Mouse (Mus musculus) forebrain, embryonic 12.5 days (tissue): ENCODE data around the gene Nrn1. TPM values are rescaled to one million over a fixed set of nuclear protein-coding genes. Genes with fewer than 3 reads are reported as not detected.

ENCODE experiments used
- ATAC-seq: fragments of 200-750 bp; cut with Nextera tagmentation; 2 replicates; pipeline ENCODE4 v1.8.0; 2017; ENCODE audit warnings: moderate TSS enrichment; ENCODE audit not compliant: low FRiP score
- H3K27ac ChIP-seq: fragments of 300-500 bp; sonication (generic); 2 replicates; pipeline ENCODE4 v1.5.1; 2016; ENCODE audit warnings: mild to moderate bottlenecking
- H3K27me3 ChIP-seq: fragments of 300-500 bp; sonication (generic); 2 replicates; pipeline ENCODE4 v1.6.1; 2016; ENCODE audit warnings: mild to moderate bottlenecking
- H3K36me3 ChIP-seq: fragments of 300-500 bp; sonication (generic); replicated peaks from 2 replicates; pipeline ENCODE4 v1.6.1; 2016; ENCODE audit warnings: mild to moderate bottlenecking
- H3K4me1 ChIP-seq: fragments of 300-500 bp; sonication (generic); 2 replicates; pipeline ENCODE4 v1.6.1; 2016
- H3K4me2 ChIP-seq: fragments of 300-500 bp; sonication (generic); 2 replicates; pipeline ENCODE4 v1.6.1; 2016; ENCODE audit warnings: mild to moderate bottlenecking, moderate library complexity
- H3K4me3 ChIP-seq: fragments of 300-500 bp; sonication (generic); replicated peaks from 2 replicates; pipeline ENCODE4 v1.5.1; 2016; ENCODE audit warnings: mild to moderate bottlenecking
- H3K9ac ChIP-seq: fragments of 300-500 bp; sonication (generic); 2 replicates; pipeline ENCODE4 v1.6.1; 2016; ENCODE audit warnings: mild to moderate bottlenecking
- H3K9me3 ChIP-seq: fragments of 300-500 bp; sonication (generic); 2 replicates; pipeline ENCODE4 v1.6.1; 2016
- WGBS: fragments of 180-500 bp; shearing (Covaris S2); methylation state at CpG from one replicate; pipeline ENCODE4 v1.1.7; 2016; 5-methylcytosine and 5-hydroxymethylcytosine counted together
- polyA plus RNA-seq: library from polyadenylated mRNA; unstranded; fragments of >200 nt; fragmentation: Nextera tagmentation; extraction: Ambion mirVana; gene quantifications from 2 replicates; pipeline ENCODE4 v1.2.1, GENCODE M21; 2016

The Nrn1 gene
- polyA plus RNA-seq, 1 experiment from 2014 or later = 43.5 TPM

GRCm38 (mm10) chr13:36722309-36722708, 12.6 kb downstream of the Nrn1 start:
- Histone ChIP-seq H3K4me3 (no peak overlapping the region), H3K36me3 (no peaks in the 10 kb centered on the region), H3K9ac (no peak overlapping the region), H3K9me3 (no peaks in the 10 kb centered on the region), H3K4me2 (no peak overlapping the region), H3K4me1 (peaks cover 26% of the 10 kb centered on the region), H3K27me3 (peaks cover 57% of the 10 kb centered on the region), H3K27ac (no peak overlapping the region)
- no peak for ATAC-seq

GRCm38 (mm10) chr13:36720297-36721017, 14.5 kb downstream of the Nrn1 start:
- no peak overlapping the region for H3K4me3 ChIP-seq
- H3K9ac ChIP-seq = no peak overlapping the region
- ATAC-seq = no peak
- H3K4me1 ChIP-seq = peaks cover 17% of the 10 kb centered on the region
- 87% methylated on average over 5 of the region's 5 CpGs for WGBS
- no peaks in the 10 kb centered on the region for H3K36me3 ChIP-seq
- H3K27me3 ChIP-seq = peaks cover 47% of the 10 kb centered on the region
- H3K9me3 ChIP-seq = no peaks in the 10 kb centered on the region
- no peak overlapping the region for H3K4me2 ChIP-seq
- no peak overlapping the region for H3K27ac ChIP-seq

DNA sequence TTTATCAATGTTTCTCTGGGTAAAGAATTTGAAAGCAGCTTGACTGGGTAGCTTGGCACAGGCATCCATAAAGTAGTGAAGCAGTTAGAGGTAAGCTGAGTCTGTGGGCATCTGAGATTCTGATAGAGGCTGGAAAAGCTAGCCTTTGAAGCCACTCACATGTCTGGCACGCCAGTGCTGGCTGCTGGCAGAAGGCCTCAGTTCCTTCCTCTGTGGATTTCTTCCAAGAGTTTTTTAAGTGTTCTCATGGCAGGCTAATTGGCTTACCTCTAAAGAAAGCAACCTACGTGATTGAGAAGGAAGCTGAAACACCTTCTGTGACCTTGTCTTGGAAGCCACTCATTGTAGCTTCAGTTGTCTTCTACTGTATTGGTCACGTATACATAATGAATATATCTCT, 17.6 kb downstream of the Nrn1 start:
- Histone ChIP-seq H3K4me3 (no peak overlapping the region), H3K9me3 (no peaks in the 10 kb centered on the region), H3K9ac (no peak overlapping the region), H3K27ac (no peak overlapping the region), H3K27me3 (peaks cover 18% of the 10 kb centered on the region), H3K4me1 (no peaks in the 10 kb centered on the region), H3K4me2 (no peak overlapping the region), H3K36me3 (no peaks in the 10 kb centered on the region)
- WGBS = 61% methylated on average over 3 of the region's 3 CpGs
- ATAC-seq = no peak

DNA sequence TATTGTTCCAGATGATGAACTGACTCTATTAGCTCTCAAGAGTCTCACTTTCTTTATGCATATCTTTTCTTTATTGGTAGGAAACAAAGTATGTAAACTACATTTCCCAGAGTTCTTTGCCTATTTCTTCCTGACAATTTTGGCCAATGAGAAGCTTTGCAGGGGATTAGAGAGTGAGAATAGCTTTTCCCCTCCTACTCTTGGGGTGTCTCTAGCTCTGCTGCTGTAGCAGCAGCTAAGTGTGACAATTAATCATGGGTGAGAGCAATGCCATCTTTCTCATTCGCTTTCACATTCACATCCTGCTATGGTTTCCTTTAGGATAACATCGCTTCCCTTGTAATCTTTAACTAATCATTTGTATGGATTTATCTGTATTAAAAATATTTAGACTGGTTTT, 18.2 kb downstream of the Nrn1 start:
- Histone ChIP-seq H3K4me3 (no peak overlapping the region), H3K9ac (no peak overlapping the region), H3K36me3 (no peaks in the 10 kb centered on the region), H3K27me3 (peaks cover 12% of the 10 kb centered on the region), H3K27ac (no peak overlapping the region), H3K9me3 (no peaks in the 10 kb centered on the region), H3K4me1 (no peaks in the 10 kb centered on the region), H3K4me2 (no peak overlapping the region)
- ATAC-seq = no peak
- 52% methylated on average over 2 of the region's 2 CpGs for WGBS

GRCm38 (mm10) chr13:36714101-36714500, 20.8 kb downstream of the Nrn1 start:
- H3K4me2 ChIP-seq = no peak overlapping the region
- no peak overlapping the region for H3K4me3 ChIP-seq
- no peak overlapping the region for H3K9ac ChIP-seq
- H3K36me3 ChIP-seq = no peaks in the 10 kb centered on the region
- H3K4me1 ChIP-seq = no peaks in the 10 kb centered on the region
- no peak for ATAC-seq
- 72% methylated on average over 2 of the region's 2 CpGs for WGBS
- H3K27me3 ChIP-seq = no peaks in the 10 kb centered on the region
- no peak overlapping the region for H3K27ac ChIP-seq
- H3K9me3 ChIP-seq = no peaks in the 10 kb centered on the region

DNA sequence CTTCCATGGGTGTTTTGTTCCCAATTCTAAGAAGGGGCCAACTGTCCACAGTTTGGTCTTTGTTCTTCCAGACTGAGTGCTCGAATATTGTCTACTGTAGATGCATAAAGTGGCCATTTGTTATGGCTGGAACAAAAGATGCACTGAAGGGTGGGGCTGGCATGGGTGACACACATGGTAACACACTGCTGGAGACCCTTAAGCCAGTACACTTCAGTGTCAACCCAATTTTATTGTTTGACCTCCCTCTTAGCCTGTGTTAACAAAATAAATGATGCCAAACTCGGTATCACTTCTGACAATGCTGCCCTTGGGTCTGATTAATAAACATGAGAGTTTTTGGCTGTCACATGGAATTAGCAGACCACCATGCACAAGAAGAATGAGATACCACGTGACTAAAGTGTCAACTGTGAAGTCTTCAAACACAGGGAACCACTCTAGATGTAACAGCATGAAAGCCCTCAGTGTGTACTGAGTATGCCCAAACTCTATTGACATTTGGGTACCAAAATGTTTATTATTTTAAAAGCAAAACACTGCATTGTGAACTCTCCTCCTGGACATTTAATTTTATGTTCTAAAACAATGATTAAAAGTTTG, 27.7 kb downstream of the Nrn1 start:
- Histone ChIP-seq H3K9me3 (no peaks in the 10 kb centered on the region), H3K4me3 (no peak overlapping the region), H3K9ac (no peak overlapping the region), H3K4me2 (no peak overlapping the region), H3K36me3 (no peaks in the 10 kb centered on the region), H3K4me1 (no peaks in the 10 kb centered on the region; the same call in 1 of the 2 replicates), H3K27me3 (no peaks in the 10 kb centered on the region), H3K27ac (no peak overlapping the region)
- no peak for ATAC-seq
- WGBS = 54% methylated on average over 3 of the region's 3 CpGs

DNA sequence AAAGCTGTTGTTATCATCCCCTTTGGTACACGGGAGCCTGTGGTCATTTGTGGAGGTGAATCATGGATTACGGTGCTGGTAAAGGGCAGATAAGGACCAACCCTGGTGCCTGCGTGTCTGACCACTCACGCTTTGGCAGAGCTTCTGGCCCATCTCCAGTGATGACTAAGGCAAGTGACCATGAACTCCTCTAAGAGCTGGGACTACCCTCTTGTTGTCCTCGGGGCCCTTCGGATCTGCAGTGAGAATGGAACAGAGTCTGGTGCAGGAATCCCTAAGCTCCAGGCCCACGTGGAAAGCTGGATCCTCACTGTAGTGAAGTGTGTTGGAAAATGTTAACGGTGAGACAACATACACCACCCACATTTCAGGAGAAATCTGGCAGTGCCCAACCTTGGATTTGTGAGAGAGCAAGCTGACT, 38.6 kb downstream of the Nrn1 start:
- H3K9me3 ChIP-seq = no peaks in the 10 kb centered on the region
- H3K27me3 ChIP-seq = no peaks in the 10 kb centered on the region
- no peaks in the 10 kb centered on the region for H3K36me3 ChIP-seq
- H3K27ac ChIP-seq = no peak overlapping the region
- H3K9ac ChIP-seq = no peak overlapping the region
- 91% methylated on average over 8 of the region's 8 CpGs for WGBS
- no peak overlapping the region for H3K4me2 ChIP-seq
- H3K4me3 ChIP-seq = no peak overlapping the region
- no peaks in the 10 kb centered on the region for H3K4me1 ChIP-seq
- ATAC-seq = no peak

DNA sequence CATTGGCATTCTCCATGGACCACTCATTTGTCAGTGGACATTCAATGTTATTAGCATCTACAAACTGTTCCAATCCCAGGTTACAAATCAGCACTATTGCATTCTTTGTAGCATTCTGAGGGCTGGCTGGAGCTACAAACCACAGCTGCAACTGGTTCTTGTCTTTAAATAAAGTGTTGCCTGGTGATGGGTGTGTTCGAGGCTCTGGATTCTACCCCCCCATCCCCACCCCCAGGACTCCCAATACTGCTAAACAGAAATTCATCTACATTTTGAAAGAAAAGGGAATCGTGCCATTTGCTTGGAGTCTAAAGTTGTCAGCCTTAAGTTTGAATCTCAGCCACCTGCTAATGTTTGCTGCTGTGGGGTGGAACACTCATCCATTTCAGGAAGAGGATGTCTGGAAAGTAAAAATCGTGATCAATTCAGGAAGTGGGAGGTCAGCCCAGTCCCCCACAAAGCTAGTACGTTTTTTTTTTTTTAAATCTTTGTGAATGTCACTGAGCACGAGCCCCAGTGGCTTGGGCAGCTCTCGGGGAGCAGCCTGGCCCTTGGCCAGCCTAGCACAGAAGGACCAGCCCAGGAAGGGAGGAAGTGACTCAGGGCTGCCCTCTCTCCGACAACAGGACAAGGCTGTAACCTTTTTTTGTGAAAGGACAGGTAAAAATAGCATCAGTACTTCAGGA, 39.3 kb downstream of the Nrn1 start:
- H3K27me3 ChIP-seq = no peaks in the 10 kb centered on the region
- H3K4me2 ChIP-seq = no peak overlapping the region
- no peaks in the 10 kb centered on the region for H3K4me1 ChIP-seq
- H3K36me3 ChIP-seq = no peaks in the 10 kb centered on the region
- no peaks in the 10 kb centered on the region for H3K9me3 ChIP-seq
- H3K27ac ChIP-seq = no peak overlapping the region
- H3K4me3 ChIP-seq = no peak overlapping the region
- no peak overlapping the region for H3K9ac ChIP-seq
- WGBS = 75% methylated on average over 7 of the region's 7 CpGs
- ATAC-seq = no peak

GRCm38 (mm10) chr13:36683581-36683980, 51.4 kb downstream of the Nrn1 start:
- Histone ChIP-seq H3K4me1 (no peaks in the 10 kb centered on the region), H3K27me3 (no peaks in the 10 kb centered on the region), H3K36me3 (no peaks in the 10 kb centered on the region), H3K9ac (no peak overlapping the region), H3K4me3 (no peak overlapping the region), H3K27ac (no peak overlapping the region), H3K4me2 (no peak overlapping the region), H3K9me3 (0 out of 2 replicates have a peak, but pooled peaks cover 5% of the 10 kb centered on the region)
- WGBS = 84% methylated on average over 4 of the region's 4 CpGs
- no peak for ATAC-seq

GRCm38 (mm10) chr13:36680690-36681355, 54.1 kb downstream of the Nrn1 start:
- Histone ChIP-seq H3K9ac (no peak overlapping the region), H3K27ac (no peak overlapping the region), H3K4me3 (no peak overlapping the region), H3K4me2 (no peak overlapping the region), H3K27me3 (no peaks in the 10 kb centered on the region), H3K4me1 (no peaks in the 10 kb centered on the region), H3K36me3 (no peaks in the 10 kb centered on the region), H3K9me3 (no peaks in the 10 kb centered on the region)
- no peak for ATAC-seq
- WGBS = 92% methylated on average over 8 of the region's 8 CpGs

- H3K27me3 ChIP-seq = no peaks in the 10 kb centered on the region
- no peak for ATAC-seq
- H3K9ac ChIP-seq = no peak overlapping the region
- no peak overlapping the region for H3K4me2 ChIP-seq
- 69% methylated on average over 1 of the region's 1 CpGs for WGBS
- H3K27ac ChIP-seq = no peak overlapping the region
- no peaks in the 10 kb centered on the region for H3K4me1 ChIP-seq
- H3K36me3 ChIP-seq = no peaks in the 10 kb centered on the region
- no peaks in the 10 kb centered on the region for H3K9me3 ChIP-seq
- H3K4me3 ChIP-seq = no peak overlapping the region
These were observed 55.6 kb downstream of the Nrn1 start for GRCm38 (mm10) chr13:36679345-36679744.
